Mouse (Mus musculus) heart, postnatal 0 days (tissue): ENCODE measurements around the gene Ermap.

Experiments used
- CTCF ChIP-seq: IDR thresholded peaks from 2 replicates; pipeline ENCODE4 v1.5.1; 2016; ENCODE audit warnings: antibody characterized with exemption, control low read depth, low read depth
- EP300 ChIP-seq: IDR thresholded peaks from 2 replicates; pipeline ENCODE4 v1.6.1; 2016; ENCODE audit warnings: antibody characterized with exemption, low read depth

DNA sequence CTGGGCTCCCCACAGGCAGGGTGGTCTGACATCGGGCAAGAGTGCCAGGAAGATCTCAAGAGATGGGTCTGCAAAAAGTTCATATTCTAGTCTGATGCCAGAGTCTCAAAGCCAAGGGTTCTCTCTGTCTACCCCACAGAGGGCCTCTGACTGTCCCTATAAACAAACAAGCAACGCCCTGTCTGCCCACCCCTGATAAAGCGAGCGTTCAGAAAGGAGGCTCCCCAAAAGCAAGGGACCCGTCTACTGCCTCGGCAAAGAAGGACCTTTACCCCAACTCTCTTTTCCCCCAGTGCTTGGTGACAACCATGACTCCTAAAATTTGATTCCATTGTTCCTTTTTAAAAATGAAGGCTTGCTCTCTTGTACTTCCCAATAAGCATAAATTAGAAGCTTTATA lies at the start of gene Ermap:
- TF ChIP-seq EP300 (no peak), CTCF (no peak)
